Mouse (Mus musculus) thymus, adult 18-20 months (tissue): ENCODE results near the gene Fbp2.
"Not testable (repeated sequence)": the region's sequence is repeated elsewhere in the genome, so short reads cannot be mapped to it uniquely, and the experiment has no call there.

Source experiments
- DNase-seq, 2 experiments: peaks; one replicate each; pipeline ENCODE4 v3.0.0; 2022; ENCODE audit warnings: mixed read lengths in 2 of 2

Gene Fbp2

GRCm38 (mm10) chr13:62863771-62864170 lies 5.5 kb upstream of the Fbp2 start:
- no peak for DNase-seq

- DNase-seq: no peak
These were observed 4.7 kb upstream of the Fbp2 start for GRCm38 (mm10) chr13:62862875-62863274.

GRCm38 (mm10) chr13:62860068-62860467 lies 1.8 kb upstream of the Fbp2 start:
- DNase-seq: no peak

GRCm38 (mm10) chr13:62859251-62859650 lies 1.0 kb upstream of the Fbp2 start:
- DNase-seq: not testable (repeated sequence)

DNA sequence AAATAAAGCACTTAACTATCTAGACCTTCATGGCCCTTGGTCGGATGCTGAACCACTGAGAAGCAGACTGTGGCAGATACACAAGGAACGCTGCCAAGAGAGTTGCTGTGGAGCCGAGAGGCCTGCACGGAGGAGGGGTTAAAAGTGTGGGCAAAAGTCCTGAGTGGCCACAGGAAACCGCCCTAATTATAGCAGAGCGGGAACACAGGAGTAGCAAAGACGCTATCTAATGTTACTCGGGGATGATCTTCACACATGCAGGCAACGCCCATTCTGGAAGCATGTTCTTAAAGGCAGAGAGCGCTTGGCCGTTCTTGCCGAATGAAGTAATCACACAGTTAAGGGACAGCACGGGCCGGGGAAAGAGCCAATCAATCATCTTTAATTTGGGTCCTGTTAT lies 1.4 kb downstream of the Fbp2 start:
- no peak for DNase-seq

DNA sequence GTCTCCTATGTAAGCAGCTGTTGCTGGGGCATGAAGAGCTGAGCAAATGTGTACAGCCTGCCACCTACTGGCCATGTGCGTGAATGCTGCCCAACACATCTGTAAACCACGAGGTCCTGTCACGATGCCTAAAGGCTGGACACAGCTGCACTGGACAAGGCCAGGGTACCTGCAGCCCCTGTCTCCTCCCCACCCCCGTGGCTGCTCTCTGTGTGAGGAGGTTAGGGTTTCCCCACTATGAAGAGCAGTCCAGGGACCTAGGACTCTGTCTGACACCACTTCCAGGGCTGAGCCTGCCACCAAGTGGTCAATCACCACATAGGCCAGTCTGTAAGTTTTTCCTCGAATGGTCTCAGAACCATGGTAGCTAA lies 1.9 kb downstream of the Fbp2 start:
- DNase-seq: peak; percentile 32 to 57

DNA sequence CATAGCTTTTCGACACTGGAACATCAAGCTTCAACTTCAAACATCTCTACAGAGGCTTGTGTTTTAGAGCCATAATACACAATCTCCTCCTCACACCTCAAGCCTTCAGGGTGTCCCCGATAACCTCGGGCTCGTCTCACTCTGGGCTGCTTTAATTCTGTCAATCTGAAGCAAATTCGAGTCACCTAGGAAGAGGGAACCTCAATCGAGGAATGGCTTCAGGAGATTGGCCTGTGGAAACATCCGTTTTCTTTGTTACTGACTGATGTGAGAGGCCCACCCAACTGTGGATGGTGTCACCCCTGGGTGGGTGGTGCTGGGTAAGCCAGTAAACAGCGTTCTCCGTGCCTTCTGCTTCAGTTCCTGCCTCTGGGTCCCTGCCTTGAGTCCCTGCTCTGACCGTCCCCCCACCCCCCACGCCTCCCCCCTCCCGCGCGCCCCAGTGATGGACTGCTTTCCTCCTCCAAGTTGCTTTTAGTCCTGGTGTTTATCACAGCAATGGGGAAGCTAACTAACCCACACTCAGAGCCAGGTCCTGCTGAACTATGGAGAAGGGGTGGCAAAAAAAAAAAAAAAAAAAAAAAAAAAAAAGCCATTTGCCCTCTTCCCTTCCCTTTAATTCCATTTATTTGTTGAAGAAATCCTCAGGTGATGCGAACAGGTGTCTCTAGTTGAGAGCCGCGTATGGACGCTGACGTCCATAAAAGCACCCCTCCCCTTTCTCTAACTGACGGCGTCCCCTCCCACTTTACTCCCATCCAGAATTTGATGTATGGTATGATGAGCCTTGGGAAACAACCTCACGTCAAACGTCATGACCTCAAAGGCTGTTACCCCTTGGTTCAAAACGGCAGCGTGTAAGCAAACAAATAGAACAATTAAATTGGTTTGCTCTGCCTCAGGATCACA lies 2.6 kb downstream of the Fbp2 start:
- DNase-seq: no peak

DNA sequence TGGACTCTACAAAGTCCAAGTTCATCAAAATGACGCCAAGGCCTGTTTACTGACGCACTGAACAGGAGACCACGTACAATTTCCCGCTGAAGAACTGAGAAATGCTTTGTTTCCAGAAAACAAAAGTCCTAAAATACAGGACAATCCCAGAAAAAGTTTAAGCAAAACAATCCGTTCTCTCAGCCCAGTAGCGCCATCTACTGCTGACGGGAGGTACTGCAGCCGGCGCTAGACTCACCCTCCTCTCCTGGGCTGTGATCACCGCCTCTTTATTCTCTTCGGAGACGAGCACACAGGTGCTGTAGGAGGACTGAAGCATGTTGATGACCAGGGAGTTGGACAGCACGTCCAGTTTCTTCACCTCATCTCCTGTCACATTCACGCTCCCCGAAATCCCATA lies 3.6 kb downstream of the Fbp2 start:
- DNase-seq: peak; percentile 18 to 19

DNA sequence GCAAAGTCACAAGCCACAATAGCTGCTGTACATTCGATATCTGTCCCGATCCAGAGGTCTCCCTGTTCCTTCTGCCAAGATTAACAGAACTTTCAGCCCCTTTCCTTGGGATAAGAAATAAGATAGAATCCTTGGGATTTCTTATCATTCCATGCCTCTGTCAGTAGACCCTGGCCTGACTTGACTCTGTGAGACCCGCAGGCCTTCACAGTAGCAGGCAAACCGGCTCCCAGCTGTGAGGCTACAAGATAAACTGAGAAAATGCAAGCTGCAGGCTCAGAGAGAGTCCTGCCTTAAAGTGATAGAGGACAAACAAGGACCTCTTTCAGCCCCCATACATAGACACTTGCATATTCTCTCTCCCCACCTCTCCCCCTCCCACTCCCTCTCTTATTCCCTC lies 24.9 kb downstream of the Fbp2 start:
- no peak for DNase-seq

DNA sequence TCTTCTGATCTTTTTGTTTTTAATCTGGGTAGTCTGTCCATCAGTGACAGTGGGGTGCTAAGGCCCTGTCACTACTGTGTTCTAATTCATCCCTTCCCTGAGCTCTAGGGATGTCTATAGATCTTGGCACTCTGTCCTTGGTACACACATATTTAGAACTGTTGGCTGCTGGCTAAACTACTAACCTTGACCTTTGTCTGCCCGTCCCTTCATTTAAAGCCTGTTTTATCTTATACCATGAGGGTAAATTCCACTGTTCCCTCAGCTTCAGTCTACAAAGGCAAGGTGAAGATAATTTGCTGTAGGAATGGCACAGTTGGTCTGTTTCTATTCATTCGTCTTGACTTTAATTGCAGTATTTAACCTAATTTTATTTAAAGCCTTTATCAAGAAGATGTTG lies 26.0 kb downstream of the Fbp2 start:
- no peak for DNase-seq

- DNase-seq: not testable (repeated sequence)
These were observed 42.5 kb downstream of the Fbp2 start for GRCm38 (mm10) chr13:62815705-62816104.

DNA sequence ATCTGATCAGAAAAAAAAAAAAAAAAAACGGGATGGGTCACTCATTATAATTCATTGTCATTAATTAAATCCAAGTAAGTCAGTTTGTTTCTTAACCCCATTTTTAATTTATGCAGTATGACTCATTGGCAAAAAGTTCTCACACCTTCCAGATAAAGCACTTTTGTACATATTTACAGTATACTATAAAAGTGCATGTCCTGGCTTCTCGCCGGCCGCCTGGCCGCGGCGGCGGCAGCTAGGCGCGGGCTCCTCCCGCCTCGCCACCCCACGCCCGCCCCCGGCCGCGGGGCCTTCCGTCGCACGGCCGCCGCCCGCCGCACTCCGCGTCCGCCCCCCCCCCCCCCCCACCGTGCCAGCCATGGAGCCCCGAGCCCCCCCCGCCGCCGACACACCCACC lies 45.5 kb downstream of the Fbp2 start:
- no peak for DNase-seq

GRCm38 (mm10) chr13:62807981-62808380 lies 50.2 kb downstream of the Fbp2 start:
- not testable (repeated sequence) for DNase-seq
